Mouse (Mus musculus) liver, postnatal 0 days (tissue): ENCODE results near the gene Hipk2.
A peak's percentile ranks its signal among the peaks of the same experiment; 100 is the strongest.

Experiments used
- CTCF ChIP-seq: sonication (generic); IDR thresholded peaks from 2 replicates; pipeline ENCODE4 v1.5.1; 2016; ENCODE audit warnings: antibody characterized with exemption, low read depth
- EP300 ChIP-seq: IDR thresholded peaks from 2 replicates; pipeline ENCODE4 v1.6.1; 2016; ENCODE audit warnings: antibody characterized with exemption, low read depth, mild to moderate bottlenecking

DNA sequence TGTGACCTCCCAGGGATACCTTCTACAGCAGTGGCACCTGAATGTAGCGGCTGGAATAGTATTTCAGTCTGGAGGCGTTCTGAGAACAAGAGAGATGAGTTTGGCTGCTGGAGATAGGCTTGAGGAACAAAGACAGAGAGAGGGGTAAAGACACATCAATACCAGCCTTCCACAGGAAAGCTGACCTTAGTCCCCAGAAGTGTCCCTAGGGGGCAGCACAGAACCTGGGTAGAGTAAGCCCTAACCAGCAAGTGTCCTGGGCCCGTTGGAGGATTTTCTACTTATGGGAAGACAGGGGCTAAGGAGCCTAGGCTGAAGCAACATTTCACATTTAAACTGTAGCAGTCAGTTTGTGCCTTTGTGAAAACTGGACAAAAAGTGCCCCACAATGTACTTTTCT is 226.4 kb downstream of the Hipk2 start:
- TF ChIP-seq CTCF (peak; percentile 56), EP300 (no peak)
